Mouse (Mus musculus): Measurements from ENCODE around the gene Mov10. TPM values are rescaled to one million over a fixed set of nuclear protein-coding genes. Genes with fewer than 3 reads are reported as not detected.
A peak's percentile ranks its signal among the peaks of the same experiment; 100 is the strongest.
"Not testable (repeated sequence)": the region's sequence is repeated elsewhere in the genome, so short reads cannot be mapped to it uniquely, and the experiment has no call there.

Mov10 gene
- polyA plus RNA-seq (2014; fragmentation: Nextera tagmentation; extraction: Ambion mirVana) = 17.4 and 22.0 TPM in 2 replicates

DNA sequence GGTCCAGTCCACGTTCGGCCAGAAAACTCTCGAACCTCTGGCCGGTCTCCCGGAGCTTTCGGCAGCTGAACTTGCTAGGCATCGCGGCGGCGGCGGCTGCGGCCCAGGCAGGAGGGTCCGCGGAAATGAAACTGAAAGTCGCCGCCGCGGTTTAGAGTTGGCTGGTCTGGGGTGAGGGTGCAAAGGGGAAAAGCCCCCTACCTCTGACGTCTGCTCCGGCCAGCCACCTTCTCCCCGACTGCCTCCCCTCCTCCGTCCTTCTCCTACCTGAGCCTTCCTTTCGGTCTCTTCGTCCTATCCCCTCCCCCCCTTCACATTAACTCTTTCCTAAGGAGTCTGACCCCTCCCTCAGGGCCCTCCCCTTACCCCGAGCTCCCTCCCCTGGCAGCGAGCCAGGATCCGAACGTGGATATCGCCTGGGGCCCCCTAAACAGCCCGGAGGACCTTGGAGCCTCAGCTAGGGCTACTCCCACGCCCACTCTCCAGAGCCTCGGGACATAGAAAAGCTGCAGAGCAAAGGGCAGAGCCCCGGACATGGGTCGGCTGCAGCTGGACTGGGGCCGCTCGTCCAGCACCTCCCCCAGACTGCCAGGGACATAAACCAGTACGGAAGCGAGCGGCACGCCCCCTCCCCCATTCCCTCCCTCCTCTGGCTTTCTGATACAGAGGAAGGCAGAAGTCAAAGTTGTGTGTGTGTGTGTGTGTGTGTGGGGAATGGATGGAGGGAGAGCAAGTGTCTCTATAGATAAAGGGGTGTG lies at the start of gene Mov10:
Gene Mov10 (minus strand): TSS at position 573 of the 758 bp plus-strand sequence.
- H3K27ac ChIP-seq (ENCODE audit: low read depth, low read length) = 0 out of 2 replicates have a peak within 1 kb of the TSS, but pooled peaks have one; percentile 23
- H3K4me2 ChIP-seq (ENCODE audit: low read depth) = peak within 1 kb of the TSS; percentile 95
- peak; percentile 80 for DNase-seq (ENCODE audit: low spot score)
- H3K4me3 ChIP-seq (ENCODE audit: low read depth, low read length) = peak within 1 kb of the TSS; percentile 83
- peaks cover 5% of the 10 kb centered on the region for H3K4me1 ChIP-seq (ENCODE audit: control insufficient read depth, insufficient read depth, low read length)
- peak within 1 kb of the TSS; percentile 78 for H3K9ac ChIP-seq (ENCODE audit: low read length)
- no peaks in the 10 kb centered on the region for H3K27me3 ChIP-seq (ENCODE audit: control insufficient read depth, insufficient read depth, low read length)
- peak; percentile 83 for ATAC-seq (ENCODE audit: insufficient read depth, low FRiP score, low TSS enrichment)
- H3K9me3 ChIP-seq (ENCODE audit: control insufficient read depth, low read length) = no peaks in the 10 kb centered on the region
- no peaks in the 10 kb centered on the region for H3K36me3 ChIP-seq (ENCODE audit: control insufficient read depth, insufficient read depth, low read length)
- WGBS = under 1% methylated on average over 40 of the region's 40 CpGs

- DNase-seq (ENCODE audit: low spot score); ATAC-seq (ENCODE audit: insufficient read depth, low FRiP score, low TSS enrichment): not testable (repeated sequence)
These were observed 48.3 kb upstream of the Mov10 start for GRCm38 (mm10) chr3:104866674-104867073.

GRCm38 (mm10) chr3:104865341-104865788 lies 47.0 kb upstream of the Mov10 start:
- Histone ChIP-seq H3K4me3 (ENCODE audit: low read depth, low read length) (peak overlapping the region; percentile 98), H3K9ac (ENCODE audit: low read length) (peak overlapping the region; percentile 97), H3K27me3 (ENCODE audit: control insufficient read depth, insufficient read depth, low read length) (no peaks in the 10 kb centered on the region), H3K9me3 (ENCODE audit: control insufficient read depth, low read length) (no peaks in the 10 kb centered on the region), H3K4me2 (ENCODE audit: low read depth) (peak overlapping the region; percentile 76), H3K27ac (ENCODE audit: low read depth, low read length) (peak overlapping the region; percentile 91), H3K36me3 (ENCODE audit: control insufficient read depth, insufficient read depth, low read length) (no peaks in the 10 kb centered on the region), H3K4me1 (ENCODE audit: control insufficient read depth, insufficient read depth, low read length) (peaks cover 3% of the 10 kb centered on the region; the same call in 1 of the 2 replicates)
- no peak; the same call in 1 of the 2 replicates for ATAC-seq (ENCODE audit: insufficient read depth, low FRiP score, low TSS enrichment)
- no peak for DNase-seq (ENCODE audit: low spot score)
- WGBS = 3% methylated on average over 12 of the region's 12 CpGs

More at GRCm38 (mm10) chr3:104866674-104867073, 48.3 kb upstream of the Mov10 start:
- H3K4me3 ChIP-seq (ENCODE audit: low read depth, low read length); H3K36me3 ChIP-seq (ENCODE audit: control insufficient read depth, insufficient read depth, low read length); H3K27me3 ChIP-seq (ENCODE audit: control insufficient read depth, insufficient read depth, low read length); H3K4me2 ChIP-seq (ENCODE audit: low read depth); H3K27ac ChIP-seq (ENCODE audit: low read depth, low read length); H3K4me1 ChIP-seq (ENCODE audit: control insufficient read depth, insufficient read depth, low read length); H3K9ac ChIP-seq (ENCODE audit: low read length); H3K9me3 ChIP-seq (ENCODE audit: control insufficient read depth, low read length): not testable (repeated sequence)

DNA sequence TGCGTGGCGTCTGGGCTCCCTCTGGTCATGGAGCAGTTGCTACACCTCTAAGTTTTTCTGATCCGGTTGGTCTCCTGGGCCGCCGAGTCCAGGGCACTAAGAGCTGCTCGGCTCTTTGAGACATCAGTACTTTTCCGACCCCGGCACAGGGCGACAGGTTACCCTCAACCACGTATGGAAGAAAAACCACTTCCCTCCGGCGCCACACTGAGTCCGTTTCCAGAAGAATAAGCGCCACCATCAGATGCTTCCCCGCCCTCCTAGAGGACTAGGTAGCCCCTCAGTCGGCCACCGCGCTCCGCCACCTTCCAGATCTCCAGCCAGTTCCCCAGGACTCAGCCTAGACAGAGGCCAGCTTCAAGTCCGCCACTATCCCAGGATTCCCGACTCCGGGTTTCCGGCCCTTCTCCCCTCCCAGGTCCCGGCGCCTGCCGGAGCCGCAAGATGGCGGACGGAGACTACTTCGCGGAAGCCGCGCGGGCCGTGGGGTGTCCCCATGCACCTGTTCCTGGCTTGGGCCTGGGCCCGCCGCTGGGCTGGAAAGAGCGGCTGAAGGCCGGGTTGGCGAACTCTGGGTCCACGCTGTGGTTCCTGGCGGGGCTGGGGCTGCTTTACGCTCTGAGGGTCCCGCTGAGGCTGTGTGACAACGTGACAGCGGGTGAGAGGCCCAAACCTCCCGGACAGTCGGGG lies 46.4 kb upstream of the Mov10 start:
- Histone ChIP-seq H3K4me2 (ENCODE audit: low read depth) (peak overlapping the region; percentile 76), H3K4me1 (ENCODE audit: control insufficient read depth, insufficient read depth, low read length) (peaks cover 3% of the 10 kb centered on the region; the same call in 1 of the 2 replicates), H3K9me3 (ENCODE audit: control insufficient read depth, low read length) (no peaks in the 10 kb centered on the region), H3K27ac (ENCODE audit: low read depth, low read length) (peak overlapping the region; percentile 91), H3K36me3 (ENCODE audit: control insufficient read depth, insufficient read depth, low read length) (no peaks in the 10 kb centered on the region), H3K9ac (ENCODE audit: low read length) (peak overlapping the region; percentile 97), H3K27me3 (ENCODE audit: control insufficient read depth, insufficient read depth, low read length) (no peaks in the 10 kb centered on the region), H3K4me3 (ENCODE audit: low read depth, low read length) (peak overlapping the region; percentile 98)
- DNase-seq (ENCODE audit: low spot score) = peak; percentile 88
- peak; percentile 90 for ATAC-seq (ENCODE audit: insufficient read depth, low FRiP score, low TSS enrichment)
- WGBS = under 1% methylated on average over 48 of the region's 48 CpGs

DNA sequence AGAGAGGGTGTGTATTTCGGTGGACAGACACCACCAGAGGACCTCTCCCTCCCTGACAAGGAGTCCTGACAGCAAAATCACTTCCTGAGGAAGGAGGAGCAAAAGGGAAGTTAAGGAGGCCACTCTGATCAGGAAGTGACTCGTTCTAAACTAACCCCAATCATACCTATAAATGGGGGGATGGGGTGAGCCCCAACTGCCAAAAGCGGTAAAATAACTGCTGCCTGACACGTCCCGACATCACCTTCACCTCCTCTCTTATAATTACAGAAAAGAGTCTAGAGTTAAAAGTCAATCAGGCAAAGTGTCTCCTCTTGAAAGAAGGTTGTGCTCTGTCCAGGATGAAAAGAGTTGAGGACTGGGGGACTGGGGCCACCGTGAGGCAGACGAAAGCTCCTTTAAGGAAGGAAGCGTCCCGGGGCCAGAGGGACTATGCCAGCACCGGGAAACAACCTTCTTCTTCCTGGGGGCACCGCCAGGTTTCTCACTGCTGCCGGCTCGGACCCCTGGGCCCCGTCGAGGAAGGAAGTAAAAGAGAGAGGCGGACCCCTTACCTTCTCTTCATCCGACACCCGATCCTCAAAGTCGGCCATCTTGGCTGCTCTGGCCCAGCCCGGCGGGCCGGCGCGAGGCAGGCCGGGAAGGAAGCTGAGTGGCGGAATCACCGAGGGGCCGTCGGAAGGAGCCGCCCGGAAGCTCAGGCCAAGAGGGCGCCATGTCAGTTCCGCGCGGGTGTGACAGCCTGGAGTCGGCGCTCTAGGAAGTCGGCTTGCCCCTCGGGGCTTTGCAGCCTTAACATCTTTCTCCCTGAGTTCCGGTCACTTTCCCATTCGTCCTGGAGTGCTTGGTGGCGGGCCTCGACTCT lies 45.7 kb upstream of the Mov10 start, which contains the start of the genes St7l and Capza1:
Gene St7l (plus strand): TSS at position 220 of the 865 bp plus-strand sequence.
Gene Capza1 (minus strand): TSS at position 720 of the 865 bp plus-strand sequence.
- Histone ChIP-seq H3K36me3 (ENCODE audit: control insufficient read depth, insufficient read depth, low read length) (no peaks in the 10 kb centered on the region), H3K27me3 (ENCODE audit: control insufficient read depth, insufficient read depth, low read length) (no peaks in the 10 kb centered on the region), H3K9ac (ENCODE audit: low read length) (peak within 1 kb of the TSS; percentile 97), H3K4me2 (ENCODE audit: low read depth) (peak within 1 kb of the TSS; percentile 76), H3K4me1 (ENCODE audit: control insufficient read depth, insufficient read depth, low read length) (peaks cover 3% of the 10 kb centered on the region; the same call in 1 of the 2 replicates), H3K4me3 (ENCODE audit: low read depth, low read length) (peak within 1 kb of the TSS; percentile 98), H3K27ac (ENCODE audit: low read depth, low read length) (peak within 1 kb of the TSS; percentile 91), H3K9me3 (ENCODE audit: control insufficient read depth, low read length) (no peaks in the 10 kb centered on the region)
- DNase-seq (ENCODE audit: low spot score) (peak; percentile 92), ATAC-seq (ENCODE audit: insufficient read depth, low FRiP score, low TSS enrichment) (peak; percentile 98)
- under 1% methylated on average over 43 of the region's 43 CpGs for WGBS

DNA sequence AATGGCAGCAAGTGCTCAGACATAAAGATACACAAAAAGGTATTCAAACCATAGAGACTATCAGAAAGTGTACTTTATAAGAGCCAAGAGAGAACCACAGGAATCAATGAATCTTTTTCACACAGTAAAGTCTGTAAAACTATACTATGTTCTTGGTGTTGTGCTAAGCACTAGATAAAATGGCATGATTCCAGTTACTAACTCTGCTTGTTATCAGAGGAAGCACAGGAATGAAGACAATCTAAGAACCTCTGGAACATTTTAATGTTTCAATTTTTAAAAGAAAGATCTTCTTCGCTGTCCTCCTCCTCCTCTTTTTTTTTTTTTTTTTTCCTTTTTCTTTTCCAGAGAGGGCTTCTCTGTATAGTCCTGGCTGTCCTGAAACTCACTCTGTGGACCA lies 40.2 kb upstream of the Mov10 start:
- Histone ChIP-seq H3K4me2 (ENCODE audit: low read depth) (no peak overlapping the region), H3K4me1 (ENCODE audit: control insufficient read depth, insufficient read depth, low read length) (no peaks in the 10 kb centered on the region), H3K27ac (ENCODE audit: low read depth, low read length) (no peak overlapping the region), H3K36me3 (ENCODE audit: control insufficient read depth, insufficient read depth, low read length) (no peaks in the 10 kb centered on the region), H3K9ac (ENCODE audit: low read length) (no peak overlapping the region), H3K4me3 (ENCODE audit: low read depth, low read length) (no peak overlapping the region), H3K9me3 (ENCODE audit: control insufficient read depth, low read length) (no peaks in the 10 kb centered on the region), H3K27me3 (ENCODE audit: control insufficient read depth, insufficient read depth, low read length) (no peaks in the 10 kb centered on the region)
- 100% methylated on average over 1 of the region's 1 CpGs for WGBS
- no peak for DNase-seq (ENCODE audit: low spot score)
- ATAC-seq (ENCODE audit: insufficient read depth, low FRiP score, low TSS enrichment) = no peak

DNA sequence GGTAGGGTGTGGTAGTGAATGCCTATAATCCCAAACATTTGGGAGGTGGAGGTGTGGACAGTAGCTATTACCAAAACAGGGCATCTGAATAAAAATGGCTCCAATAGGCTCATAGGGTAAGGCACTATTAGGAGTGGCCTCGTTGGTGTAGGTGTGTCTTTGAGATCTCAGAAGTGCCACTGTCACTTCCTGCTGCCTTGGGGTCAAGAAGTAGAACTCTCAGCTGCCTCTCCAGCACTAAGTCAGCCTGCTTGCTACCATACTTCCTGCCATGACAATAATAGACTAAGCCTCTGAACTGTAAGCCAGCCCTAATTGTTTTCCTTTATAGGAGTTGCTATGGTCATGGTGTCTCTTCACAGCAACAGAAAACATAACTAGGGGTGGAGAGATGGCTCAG lies 37.7 kb upstream of the Mov10 start:
- WGBS = 95% methylated on average over 1 of the region's 1 CpGs
- Histone ChIP-seq H3K36me3 (ENCODE audit: control insufficient read depth, insufficient read depth, low read length) (no peaks in the 10 kb centered on the region), H3K4me2 (ENCODE audit: low read depth) (no peak overlapping the region), H3K9me3 (ENCODE audit: control insufficient read depth, low read length) (no peaks in the 10 kb centered on the region), H3K27ac (ENCODE audit: low read depth, low read length) (no peak overlapping the region), H3K9ac (ENCODE audit: low read length) (no peak overlapping the region), H3K4me3 (ENCODE audit: low read depth, low read length) (no peak overlapping the region), H3K27me3 (ENCODE audit: control insufficient read depth, insufficient read depth, low read length) (no peaks in the 10 kb centered on the region), H3K4me1 (ENCODE audit: control insufficient read depth, insufficient read depth, low read length) (no peaks in the 10 kb centered on the region)
- DNase-seq (ENCODE audit: low spot score) (no peak), ATAC-seq (ENCODE audit: insufficient read depth, low FRiP score, low TSS enrichment) (no peak)

DNA sequence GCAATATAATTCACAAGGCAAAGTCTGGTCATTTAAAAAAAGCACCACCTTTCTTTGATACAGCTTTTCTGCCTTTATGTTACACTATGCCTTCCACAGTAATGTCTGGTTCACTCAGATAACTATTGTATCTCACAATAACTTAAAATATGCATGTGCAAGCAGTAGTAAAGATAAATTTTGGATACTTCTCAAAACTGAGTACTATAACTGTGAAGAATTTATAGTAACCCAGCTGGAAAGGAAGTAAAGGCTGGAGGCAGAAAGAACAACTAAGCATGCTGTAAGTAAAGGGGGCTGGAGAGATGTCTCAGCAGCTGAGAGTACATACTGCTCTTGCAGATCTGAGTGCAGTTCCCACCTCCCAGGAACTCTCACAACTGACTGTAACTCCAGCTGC lies 36.5 kb upstream of the Mov10 start:
- H3K36me3 ChIP-seq (ENCODE audit: control insufficient read depth, insufficient read depth, low read length) = no peaks in the 10 kb centered on the region; the same call in 1 of the 2 replicates

More for the DNA sequence above, 36.5 kb upstream of the Mov10 start:
- Histone ChIP-seq H3K27ac (ENCODE audit: low read depth, low read length) (no peak overlapping the region), H3K27me3 (ENCODE audit: control insufficient read depth, insufficient read depth, low read length) (no peaks in the 10 kb centered on the region), H3K9ac (ENCODE audit: low read length) (no peak overlapping the region), H3K9me3 (ENCODE audit: control insufficient read depth, low read length) (no peaks in the 10 kb centered on the region), H3K4me1 (ENCODE audit: control insufficient read depth, insufficient read depth, low read length) (no peaks in the 10 kb centered on the region), H3K4me2 (ENCODE audit: low read depth) (no peak overlapping the region), H3K4me3 (ENCODE audit: low read depth, low read length) (no peak overlapping the region)
- no peak for DNase-seq (ENCODE audit: low spot score)
- no peak for ATAC-seq (ENCODE audit: insufficient read depth, low FRiP score, low TSS enrichment)
